Mouse (Mus musculus) lung, postnatal 10 days (tissue): Measurements from ENCODE around the gene Pcdh18.

Experiments used
- DNase-seq: peaks from one replicate; pipeline ENCODE4 v3.0.0; 2021

Pcdh18 gene

DNA sequence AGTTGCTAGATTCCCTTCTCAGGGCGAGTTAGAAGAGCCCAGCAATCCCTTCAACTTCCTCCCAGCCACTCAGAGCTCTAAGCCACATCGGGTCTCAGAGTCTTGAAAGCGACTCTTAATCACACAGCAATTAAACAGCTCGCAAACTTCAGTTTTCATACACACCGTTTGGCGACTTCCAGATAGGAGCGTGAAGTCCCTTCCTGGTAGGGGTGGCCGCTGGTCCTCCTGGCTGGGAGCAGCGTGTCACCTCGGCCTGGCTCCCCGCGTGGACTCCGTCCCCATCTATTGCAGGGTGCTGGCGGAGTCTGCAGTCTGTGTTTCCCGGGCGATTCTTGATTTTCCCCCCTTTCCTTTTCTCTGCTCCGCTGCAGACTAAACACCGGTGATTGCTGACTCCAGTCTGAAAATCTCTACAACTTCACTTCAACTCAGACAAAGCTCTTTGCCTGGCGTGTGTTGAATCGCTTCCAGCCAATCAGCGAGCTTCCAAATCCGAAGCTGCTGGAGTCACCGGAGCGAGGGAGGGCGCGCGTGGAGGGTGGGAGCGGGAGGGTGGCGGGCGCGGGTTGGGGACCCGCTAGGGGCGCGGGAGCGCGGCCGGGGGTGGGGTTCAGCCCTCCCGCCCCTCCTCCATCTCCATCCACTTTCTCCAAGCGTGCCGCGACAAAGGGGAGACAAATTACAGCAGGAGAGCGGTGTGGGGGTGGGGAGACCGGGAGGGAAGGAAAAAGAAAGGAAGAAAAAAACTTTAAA, at the start of gene Pcdh18:
Gene Pcdh18, minus strand, starts transcription at position 456 of the 756 bp plus-strand sequence.
- DNase-seq: peak; percentile 88

- DNase-seq: no peak
Measured at GRCm38 (mm10) chr3:49806823-49807222, 49.7 kb upstream of the Pcdh18 start.

GRCm38 (mm10) chr3:49805511-49805910, 48.4 kb upstream of the Pcdh18 start:
- DNase-seq: no peak

DNA sequence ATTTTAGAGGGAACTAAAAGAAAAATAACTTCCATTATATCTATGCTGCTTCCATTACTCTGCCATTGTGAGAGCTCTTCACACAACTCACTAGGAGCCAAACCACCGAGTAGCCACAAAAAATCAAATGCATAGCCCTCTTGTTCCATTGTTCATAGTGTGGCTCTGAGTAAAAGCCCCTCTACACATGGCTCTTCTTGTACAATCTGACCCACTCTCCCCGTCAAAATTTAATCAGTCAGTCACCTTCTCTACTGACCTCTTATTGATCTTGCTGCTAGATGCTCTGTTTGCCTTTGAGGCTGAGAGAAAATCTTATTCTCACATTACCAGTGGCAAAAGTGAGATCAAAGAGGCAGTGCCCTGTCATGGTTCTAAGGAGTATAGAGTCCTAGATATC, 31.2 kb upstream of the Pcdh18 start:
- DNase-seq: no peak

- no peak for DNase-seq
Measured at GRCm38 (mm10) chr3:49787719-49788118, 30.6 kb upstream of the Pcdh18 start.

GRCm38 (mm10) chr3:49768992-49769738, 12.0 kb upstream of the Pcdh18 start:
- DNase-seq: no peak

DNA sequence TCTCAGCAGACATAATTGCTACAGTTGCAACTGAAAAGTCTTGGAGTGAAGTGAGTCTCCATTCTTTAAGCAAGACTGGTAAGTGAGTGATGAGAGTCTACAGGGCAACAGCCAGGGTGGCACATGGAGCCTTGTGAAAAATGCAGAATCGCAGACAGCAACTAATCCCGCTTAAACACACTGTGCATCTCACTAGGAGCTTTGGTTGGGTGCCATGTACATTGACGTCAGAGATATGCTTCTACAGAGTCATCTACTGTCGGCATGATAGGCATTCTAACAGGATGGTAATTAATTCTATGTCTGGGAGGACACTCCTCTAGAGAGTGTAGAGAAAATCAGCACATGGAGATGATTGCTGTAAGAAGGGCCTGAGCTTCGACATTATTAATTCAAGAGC, 5.6 kb upstream of the Pcdh18 start:
- DNase-seq: no peak

GRCm38 (mm10) chr3:49761971-49762370, 4.8 kb upstream of the Pcdh18 start:
- DNase-seq: no peak

GRCm38 (mm10) chr3:49757626-49758019, 498 bp upstream of the Pcdh18 start:
- DNase-seq: peak; percentile 25

- DNase-seq: peak; percentile 69
Measured at GRCm38 (mm10) chr3:49755986-49756845, 909 bp downstream of the Pcdh18 start.

DNA sequence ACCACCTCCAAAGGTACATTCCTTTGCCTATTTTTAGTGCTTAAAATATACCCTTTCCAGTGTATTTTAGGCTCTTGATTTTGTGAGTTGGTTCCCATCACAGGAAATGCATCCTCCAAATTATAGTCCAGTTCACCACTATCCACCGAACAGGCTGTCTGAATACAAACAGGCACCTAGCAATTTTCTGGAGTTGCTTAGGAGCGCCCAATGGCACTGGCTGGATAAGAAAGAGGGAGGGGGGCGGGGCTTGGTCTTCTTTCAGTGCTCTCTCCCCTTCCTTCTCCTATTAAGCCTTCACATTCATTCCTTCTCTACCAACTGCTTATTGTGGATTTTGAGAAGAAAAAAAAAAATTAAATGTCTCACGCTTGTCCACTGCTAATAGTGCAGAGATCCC, 4.4 kb downstream of the Pcdh18 start:
- no peak for DNase-seq

GRCm38 (mm10) chr3:49749491-49750284, 7.4 kb downstream of the Pcdh18 start:
- DNase-seq: no peak

DNA sequence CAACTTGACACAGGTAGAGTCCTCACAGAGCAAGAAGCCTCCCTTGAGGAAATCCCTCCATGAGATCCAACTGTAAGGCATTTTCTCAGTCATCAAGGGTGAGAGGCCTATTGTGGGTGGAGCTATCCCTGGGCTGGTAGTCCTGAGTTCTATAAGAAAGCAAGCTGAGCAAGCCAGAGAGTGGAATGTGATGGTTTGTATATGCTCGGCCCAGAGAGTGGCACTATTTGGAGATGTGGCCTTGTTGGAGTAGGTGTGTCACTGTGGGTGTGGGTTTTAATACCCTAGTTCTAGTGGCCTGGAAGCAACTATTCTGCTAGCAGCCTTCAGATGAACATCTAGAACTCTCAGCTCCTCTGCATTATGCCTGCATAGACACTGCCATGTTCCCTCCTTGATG, 9.1 kb downstream of the Pcdh18 start:
- DNase-seq: no peak

DNA sequence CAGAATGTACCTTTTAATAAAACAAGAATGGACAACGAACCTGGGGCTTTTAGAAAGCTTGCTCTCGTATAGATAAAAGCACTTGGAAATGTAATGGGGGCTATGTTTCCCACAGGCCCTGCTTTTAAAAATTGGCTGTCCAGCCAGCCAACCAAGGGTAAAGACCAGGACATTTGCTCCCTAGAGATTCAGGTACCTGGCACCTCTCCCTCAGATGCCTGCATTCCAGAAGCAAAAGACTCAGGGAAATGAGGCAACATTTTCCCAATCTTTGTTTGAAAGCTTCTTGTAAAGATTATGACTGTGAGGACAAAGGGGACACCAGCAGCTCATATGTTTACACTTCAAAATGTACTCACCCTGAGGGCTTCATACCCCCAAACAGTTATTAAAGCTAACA, 18.1 kb downstream of the Pcdh18 start:
- DNase-seq: no peak

- no peak for DNase-seq
Measured at GRCm38 (mm10) chr3:49738531-49738930, 18.6 kb downstream of the Pcdh18 start.

DNA sequence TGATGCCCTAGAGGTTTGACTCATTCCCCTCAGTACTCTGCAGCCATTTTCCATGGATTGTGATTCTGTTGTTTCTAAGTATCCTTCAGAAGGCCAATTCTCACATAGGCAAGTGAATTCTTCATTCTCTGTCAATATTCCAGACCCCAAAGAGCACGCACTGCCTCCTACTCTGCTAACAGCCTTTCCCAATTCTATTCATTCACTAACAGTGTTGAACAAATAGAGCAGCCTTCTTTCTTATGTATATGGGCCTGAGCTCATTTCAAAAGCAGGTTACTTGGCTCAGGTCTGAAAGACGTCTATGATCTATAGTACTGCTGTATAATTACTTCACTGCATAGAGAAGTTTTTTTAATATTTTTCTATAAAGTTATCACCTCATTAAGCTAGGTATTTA, 50.6 kb downstream of the Pcdh18 start:
- DNase-seq: no peak

GRCm38 (mm10) chr3:49699951-49700350, 57.2 kb downstream of the Pcdh18 start:
- no peak for DNase-seq
